Mouse (Mus musculus) heart, embryonic 14.5 days (tissue): ENCODE results near the gene Npas1. TPM values are rescaled to one million over a fixed set of nuclear protein-coding genes. Genes with fewer than 3 reads are reported as not detected.

Experiments
- ATAC-seq: fragments of 200-750 bp; cut with Nextera tagmentation; 2 replicates; pipeline ENCODE4 v1.8.0; 2017; ENCODE audit warnings: low read depth, moderate TSS enrichment; ENCODE audit not compliant: insufficient number of reproducible peaks, insufficient read depth, low FRiP score
- H3K27ac ChIP-seq, 2 experiments: fragments of 200-500 bp in 1 of 2; fragments of 300-500 bp in 1 of 2; sonication (generic) in 1 of 2; replicated peaks in 1 of 2; 2 replicates each; pipeline ENCODE4 v1.5.1; 2012 to 2014; ENCODE audit warnings: low read depth in 2 of 2, low read length in 2 of 2, control low read depth in 1 of 2, mild to moderate bottlenecking in 1 of 2, mixed read lengths in 1 of 2; ENCODE audit not compliant: control insufficient read depth in 1 of 2, insufficient read depth in 1 of 2
- H3K27me3 ChIP-seq: fragments of 300-500 bp; sonication (generic); 2 replicates; pipeline ENCODE4 v1.6.1; 2014; ENCODE audit warnings: mild to moderate bottlenecking, low read length, control low read depth; ENCODE audit not compliant: control insufficient read depth, insufficient read depth
- H3K36me3 ChIP-seq: fragments of 300-500 bp; sonication (generic); 2 replicates; pipeline ENCODE4 v1.6.1; 2014; ENCODE audit warnings: mild to moderate bottlenecking, control low read depth, low read length, mixed read lengths; ENCODE audit not compliant: control insufficient read depth, insufficient read depth
- H3K4me1 ChIP-seq, 2 experiments: fragments of 200-500 bp in 1 of 2; fragments of 300-500 bp in 1 of 2; sonication (generic) in 1 of 2; 2 replicates each; pipeline ENCODE4 v1.6.1; 2012 to 2014; ENCODE audit warnings: low read length in 2 of 2, control low read depth in 1 of 2, mixed read lengths in 1 of 2; ENCODE audit not compliant: control insufficient read depth in 2 of 2, insufficient read depth in 2 of 2
- H3K4me2 ChIP-seq: fragments of 300-500 bp; sonication (generic); 2 replicates; pipeline ENCODE4 v1.6.1; 2014; ENCODE audit warnings: mild to moderate bottlenecking, low read length
- H3K4me3 ChIP-seq, 2 experiments: fragments of 200-500 bp in 1 of 2; fragments of 300-500 bp in 1 of 2; sonication (generic) in 1 of 2; 2 replicates each; pipeline ENCODE4 v1.5.1; 2012 to 2014; ENCODE audit warnings: low read length in 2 of 2, mild to moderate bottlenecking in 2 of 2, control low read depth in 1 of 2, low read depth in 1 of 2, moderate library complexity in 1 of 2; ENCODE audit not compliant: control insufficient read depth in 1 of 2, insufficient read depth in 1 of 2
- H3K9ac ChIP-seq: fragments of 300-500 bp; sonication (generic); 2 replicates; pipeline ENCODE4 v1.6.1; 2014; ENCODE audit warnings: mild to moderate bottlenecking, low read length
- H3K9me3 ChIP-seq: fragments of 300-500 bp; sonication (generic); 2 replicates; pipeline ENCODE4 v1.6.1; 2016; ENCODE audit warnings: low read length, control low read depth; ENCODE audit not compliant: control insufficient read depth
- WGBS: fragments of 180-500 bp; shearing (Covaris S2); extraction: QIAGEN DNeasy Blood & Tissue Kit; methylation state at CpG from one replicate; pipeline ENCODE4 v1.1.7; 2014; 5-methylcytosine and 5-hydroxymethylcytosine counted together
- polyA plus RNA-seq: library from polyadenylated mRNA; unstranded; fragments of >200 nt; fragmentation: Nextera tagmentation; extraction: Ambion mirVana; gene quantifications from 2 replicates; pipeline ENCODE4 v1.2.1, GENCODE M21; 2014

Gene Npas1
- polyA plus RNA-seq, 1 experiment from 2014 or later = 0.20 TPM

DNA sequence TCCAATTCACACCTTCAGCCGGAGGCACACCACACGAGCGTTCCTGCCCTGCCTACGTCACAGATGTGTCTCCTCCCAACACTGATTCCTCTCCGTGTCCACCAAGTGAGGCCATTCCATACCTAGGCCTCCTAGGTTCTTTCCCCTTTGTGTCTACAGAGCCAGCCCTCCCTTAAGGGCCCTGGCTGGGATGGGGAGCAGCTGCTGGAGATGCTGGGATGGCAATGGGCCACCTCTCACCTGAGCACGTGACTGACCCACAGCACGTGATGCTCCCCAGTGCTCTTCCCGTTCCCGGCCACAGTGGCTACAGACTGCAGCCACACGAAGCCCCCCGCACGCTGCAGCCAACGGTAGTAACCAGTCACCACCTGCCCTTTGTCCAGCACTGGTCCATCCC, 17.0 kb downstream of the Npas1 start:
- Histone ChIP-seq H3K9ac (no peak overlapping the region), H3K4me1 (no peaks in the 10 kb centered on the region), H3K36me3 (0 out of 2 replicates have a peak, but pooled peaks cover 1% of the 10 kb centered on the region), H3K27ac (no peak overlapping the region), H3K27me3 (peaks cover 23% of the 10 kb centered on the region), H3K9me3 (no peaks in the 10 kb centered on the region), H3K4me3 (no peak overlapping the region), H3K4me2 (no peak overlapping the region)
- 50% methylated on average over 13 of the region's 13 CpGs for WGBS
- ATAC-seq = no peak

DNA sequence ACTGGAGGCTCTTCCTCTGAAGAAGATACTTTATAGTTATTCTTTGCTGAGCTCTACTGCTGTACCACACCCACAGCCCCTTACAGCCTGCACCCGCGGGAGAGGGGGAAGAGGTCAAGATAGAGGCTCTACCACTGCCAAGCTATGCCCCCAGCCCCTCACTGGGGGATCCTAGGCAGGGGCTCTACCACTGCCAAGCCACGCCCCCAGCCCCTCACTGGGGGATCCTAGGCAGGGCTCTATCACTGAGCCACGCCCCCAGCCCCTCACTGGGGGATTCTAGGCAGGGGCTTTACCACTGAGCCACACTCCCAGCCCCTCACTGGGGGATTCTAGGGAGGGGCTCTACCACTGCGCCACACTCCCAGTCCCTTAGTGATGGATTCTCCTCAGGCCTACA, 21.2 kb downstream of the Npas1 start:
- H3K27ac ChIP-seq = no peak overlapping the region
- no peak for ATAC-seq

DNA sequence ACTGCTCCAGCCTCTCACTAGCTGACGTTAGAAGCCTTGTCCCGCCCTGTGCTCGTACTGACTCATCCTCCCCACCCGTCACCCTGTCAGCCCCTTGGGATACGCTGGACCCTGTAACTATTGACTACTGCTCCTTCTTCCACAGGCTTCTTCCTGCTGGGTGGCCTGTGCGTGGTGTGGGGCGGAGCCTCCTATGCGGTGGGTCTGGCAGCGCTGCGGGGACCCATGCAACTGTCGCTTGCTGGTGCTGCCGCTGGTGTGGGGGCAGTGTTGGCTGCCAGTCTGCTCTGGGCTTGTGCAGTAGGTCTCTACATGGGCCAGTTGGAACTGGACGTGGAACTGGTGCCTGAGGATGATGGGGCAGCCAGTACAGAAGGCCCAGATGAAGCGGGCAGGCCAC, 22.5 kb downstream of the Npas1 start:
- Histone ChIP-seq H3K4me2 (no peak overlapping the region), H3K27me3 (no peaks in the 10 kb centered on the region), H3K27ac (no peak overlapping the region), H3K9ac (no peak overlapping the region), H3K4me3 (no peak overlapping the region), H3K4me1 (peaks cover 6 to 10% of the 10 kb centered on the region in 2 experiments), H3K9me3 (no peaks in the 10 kb centered on the region), H3K36me3 (peaks cover 9% of the 10 kb centered on the region)
- ATAC-seq = no peak
- WGBS = 91% methylated on average over 14 of the region's 14 CpGs

More for the DNA sequence above, 21.2 kb downstream of the Npas1 start:
- H3K4me1 ChIP-seq = peaks cover 6 to 10% of the 10 kb centered on the region in 2 experiments
- H3K9ac ChIP-seq = no peak overlapping the region
- no peak overlapping the region for H3K4me3 ChIP-seq
- H3K4me2 ChIP-seq = no peak overlapping the region
- H3K9me3 ChIP-seq = no peaks in the 10 kb centered on the region
- WGBS = 86% methylated on average over 5 of the region's 5 CpGs
- H3K36me3 ChIP-seq = peaks cover 9% of the 10 kb centered on the region
- H3K27me3 ChIP-seq = peaks cover 8% of the 10 kb centered on the region

DNA sequence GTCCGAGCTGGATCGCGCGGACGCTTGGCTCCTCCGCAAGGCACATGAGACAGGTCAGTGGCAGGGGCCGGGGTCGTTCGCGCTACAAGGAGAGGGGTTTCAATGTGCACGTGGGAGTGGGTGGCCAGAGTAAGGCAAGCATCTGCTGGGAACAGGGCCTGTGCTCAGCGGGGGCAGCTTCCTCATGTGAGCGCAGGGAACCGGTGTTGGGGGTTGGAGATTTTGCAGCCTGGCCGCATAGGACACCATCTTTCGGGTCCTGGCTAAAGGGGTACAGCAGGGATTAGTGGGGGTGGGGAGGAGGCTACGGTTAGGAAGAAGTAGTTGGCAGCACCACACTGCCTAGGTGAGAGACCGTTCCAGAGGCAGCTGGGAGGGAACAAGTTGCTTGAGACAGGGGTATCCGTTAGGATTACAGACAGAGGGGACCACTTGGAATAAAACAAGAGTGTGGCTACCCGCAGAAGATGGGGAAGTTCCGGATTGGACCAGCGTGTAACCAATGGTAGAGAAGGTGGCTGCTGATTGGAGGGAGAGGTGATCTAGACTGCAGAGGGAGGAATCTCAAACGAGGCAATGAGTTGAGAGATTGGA, 24.3 kb downstream of the Npas1 start:
- peak; percentile 37; the same call in 1 of the 2 replicates for ATAC-seq
- no peaks in the 10 kb centered on the region for H3K27me3 ChIP-seq
- no peaks in the 10 kb centered on the region for H3K9me3 ChIP-seq
- H3K9ac ChIP-seq = peak overlapping the region; percentile 78
- peak overlapping the region in 1 of 2 experiments; percentile 63; a peak in 2 of 4 replicates for H3K27ac ChIP-seq
- peak overlapping the region; percentile 61 to 83 for H3K4me3 ChIP-seq
- WGBS = under 1% methylated on average over 23 of the region's 23 CpGs
- peaks cover 9% of the 10 kb centered on the region for H3K36me3 ChIP-seq
- peaks cover 6 to 10% of the 10 kb centered on the region in 2 experiments for H3K4me1 ChIP-seq
- H3K4me2 ChIP-seq = peak overlapping the region; percentile 90

DNA sequence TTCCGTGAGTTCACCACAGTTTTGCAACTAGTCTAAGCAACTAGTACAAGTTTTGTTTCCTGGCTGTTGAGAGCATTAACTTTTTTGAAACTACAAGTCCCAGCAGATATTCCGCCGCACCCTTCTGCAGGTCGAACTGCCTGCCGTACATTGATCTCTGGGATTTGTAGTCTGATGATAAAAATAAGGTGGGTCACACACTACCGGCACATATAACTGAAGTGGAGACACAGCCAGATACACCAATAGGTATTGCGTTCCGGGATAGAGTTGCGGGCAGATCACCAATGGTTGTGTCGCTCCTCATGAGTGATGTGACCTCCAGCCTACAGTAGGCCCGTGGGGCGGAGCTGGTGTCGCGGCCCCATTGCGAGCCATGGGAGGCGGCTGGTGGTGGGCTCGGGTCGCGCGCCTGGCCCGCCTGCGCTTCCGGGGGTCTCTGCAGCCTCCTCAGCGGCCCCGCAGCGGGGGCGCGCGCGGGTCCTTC, 24.9 kb downstream of the Npas1 start, which contains the start of gene Tmem160:
Gene Tmem160 (plus strand): TSS at position 193 of the 487 bp plus-strand sequence.
- Histone ChIP-seq H3K4me2 (peak within 1 kb of the TSS; percentile 90), H3K4me3 (peak within 1 kb of the TSS; percentile 61 to 83), H3K9me3 (no peaks in the 10 kb centered on the region), H3K4me1 (peaks cover 6 to 10% of the 10 kb centered on the region in 2 experiments), H3K27ac (peak within 1 kb of the TSS in 1 of 2 experiments; percentile 63; a peak in 2 of 4 replicates), H3K36me3 (peaks cover 9% of the 10 kb centered on the region), H3K9ac (peak within 1 kb of the TSS; percentile 78), H3K27me3 (no peaks in the 10 kb centered on the region)
- WGBS = 1% methylated on average over 30 of the region's 30 CpGs
- ATAC-seq = peak; percentile 97

DNA sequence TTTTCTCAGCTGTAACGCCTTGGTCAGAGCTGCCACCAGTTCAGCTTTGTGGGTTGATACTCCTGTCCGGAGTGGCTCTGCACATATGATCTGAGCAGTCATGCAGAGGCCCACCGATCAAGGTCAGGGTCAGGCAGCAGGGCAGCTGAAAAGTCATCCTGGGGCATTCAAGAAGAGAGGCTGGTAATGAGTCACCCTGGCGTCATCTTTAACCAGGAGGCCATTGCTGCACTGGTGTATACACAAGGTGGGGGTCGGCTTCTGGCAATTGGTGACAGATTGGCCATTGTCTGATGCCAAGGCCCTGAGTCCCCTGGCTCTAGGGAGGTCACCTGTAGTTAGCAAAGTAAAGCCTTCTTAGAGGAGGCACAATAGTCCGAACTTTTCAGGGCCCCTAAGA, 25.9 kb downstream of the Npas1 start:
- no peak for ATAC-seq
- Histone ChIP-seq H3K9me3 (no peaks in the 10 kb centered on the region), H3K9ac (no peak overlapping the region), H3K4me1 (peaks cover 6 to 10% of the 10 kb centered on the region in 2 experiments), H3K4me2 (no peak overlapping the region), H3K36me3 (peaks cover 9% of the 10 kb centered on the region), H3K4me3 (no peak overlapping the region), H3K27me3 (no peaks in the 10 kb centered on the region), H3K27ac (no peak overlapping the region)
- 53% methylated on average over 6 of the region's 6 CpGs for WGBS

DNA sequence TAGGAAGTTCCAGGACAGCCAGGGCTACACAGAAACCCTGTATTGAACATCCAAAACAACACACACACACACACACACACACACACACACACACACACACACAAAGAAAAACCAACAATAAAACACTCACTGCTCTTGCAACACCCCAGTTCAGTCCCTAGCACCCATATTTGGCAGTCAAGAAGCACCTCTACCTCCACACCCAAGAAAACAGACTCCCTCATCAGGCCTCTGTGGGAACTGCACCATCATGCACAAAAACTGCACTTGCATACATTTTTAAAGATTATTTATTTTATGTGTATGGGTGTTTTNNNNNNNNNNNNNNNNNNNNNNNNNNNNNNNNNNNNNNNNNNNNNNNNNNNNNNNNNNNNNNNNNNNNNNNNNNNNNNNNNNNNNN, 36.3 kb downstream of the Npas1 start:
- no peaks in the 10 kb centered on the region for H3K9me3 ChIP-seq
- ATAC-seq = no peak

More for the DNA sequence above, 36.3 kb downstream of the Npas1 start:
- H3K27me3 ChIP-seq = no peaks in the 10 kb centered on the region
- H3K4me3 ChIP-seq = no peak overlapping the region
- H3K36me3 ChIP-seq = peaks cover 12% of the 10 kb centered on the region
- no peak overlapping the region for H3K27ac ChIP-seq
- H3K4me2 ChIP-seq = no peak overlapping the region
- H3K9ac ChIP-seq = no peak overlapping the region
- H3K4me1 ChIP-seq = peaks cover 8 to 15% of the 10 kb centered on the region in 2 experiments
